In genomic region chr12:52918939-52919338, GRCm38 (mm10) we compare ENCODE assay signal across 9 mouse cellular contexts.
DNase-seq lines count a peak whose midpoint lies in the region; TF ChIP-seq lines count a peak whose summit lies in the region.
"Had no signal": no experiment of that assay in that cellular context is flagged by ENCODE, and none has a peak within 500 bp of the region (broad histone marks: within the 10 kb centered on the region; RNA-seq: fewer than 3 reads in every experiment).

No protein-coding gene starts in this region.

- H3K9ac ChIP-seq in MEL (ENCODE audit: control insufficient read depth, low read depth, low read length, poor library complexity, severe bottlenecking): no peak overlapping the region
- H3K9ac ChIP-seq: embryonic facial prominence, embryonic 13.5 days; liver, embryonic 15.5 days had no signal

- H3K27ac ChIP-seq in MEL (ENCODE audit: control insufficient read depth, low read depth, low read length): no peak overlapping the region
- H3K27ac ChIP-seq: embryonic facial prominence, embryonic 13.5 days; liver, embryonic 15.5 days had no signal

- H3K27me3 ChIP-seq in MEL (ENCODE audit: control insufficient read depth in 1 of 2, insufficient read depth in 2 of 2, low read length in 2 of 2): no peaks in the 10 kb centered on the region
- H3K27me3 ChIP-seq: embryonic facial prominence, embryonic 13.5 days; liver, embryonic 15.5 days had no signal

- H3K79me2 ChIP-seq in MEL (ENCODE audit: control insufficient read depth, insufficient read depth, low read length, poor library complexity): no peaks in the 10 kb centered on the region

- TF ChIP-seq RAD21 in MEL (IDR thresholded peaks at IDR 0.05; ENCODE audit: low read depth, low read length): peak; percentile 83

- TF ChIP-seq POLR2A in MEL (IDR thresholded peaks at IDR 0.05; ENCODE audit: control insufficient read depth in 1 of 2, insufficient read depth in 1 of 2, low read depth in 1 of 2, low read length in 2 of 2, poor library complexity in 1 of 2): no peak

- no peaks in the 10 kb centered on the region for H3K36me3 ChIP-seq in MEL (ENCODE audit: control insufficient read depth in 1 of 2, insufficient read depth in 2 of 2, low read length in 2 of 2)
- H3K36me3 ChIP-seq: embryonic facial prominence, embryonic 13.5 days; liver, embryonic 15.5 days had no signal

- H3K4me1 ChIP-seq in MEL (ENCODE audit: control insufficient read depth in 1 of 2, insufficient read depth in 2 of 2, low read length in 2 of 2): no peaks in the 10 kb centered on the region
- H3K4me1 ChIP-seq: embryonic facial prominence, embryonic 13.5 days; liver, embryonic 15.5 days had no signal

- TF ChIP-seq CTCF in MEL (IDR thresholded peaks at IDR 0.05 in 2 of 3, conservative IDR thresholded peaks at IDR 0.05 in 1 of 3; ENCODE audit: control insufficient read depth in 1 of 3, insufficient read depth in 1 of 3, low read depth in 2 of 3, low read length in 3 of 3, poor library complexity in 1 of 3, severe bottlenecking in 1 of 3): peak; percentile 80

- no peaks in the 10 kb centered on the region for H3K9me3 ChIP-seq in MEL (replicated peaks; ENCODE audit: insufficient read depth, low read length)
- H3K9me3 ChIP-seq: embryonic facial prominence, embryonic 13.5 days; liver, embryonic 15.5 days had no signal

- no peak overlapping the region for H3K4me3 ChIP-seq in MEL (ENCODE audit: control insufficient read depth in 1 of 2, insufficient read depth in 1 of 2, low read depth in 2 of 2, low read length in 2 of 2)
- H3K4me3 ChIP-seq: embryonic facial prominence, embryonic 13.5 days; liver, embryonic 15.5 days had no signal

- DNase-seq in kidney, adult 18-20 months: peak; percentile 30
- no peak for DNase-seq in kidney, adult 11 months
- peak; percentile 8 to 20 for DNase-seq in B cell, adult 2 months
- DNase-seq in MEL (ENCODE audit: low read depth, low spot score): peak; percentile 46
- DNase-seq in fibroblast of lung, adult 2 months (ENCODE audit: low read depth): peak; percentile 9
- DNase-seq in naive thymus-derived CD4-positive, alpha-beta T cell, adult 2 months (ENCODE audit: low read depth): peak; percentile 23
- no peak for DNase-seq in ovary, postnatal 36 days (ENCODE audit: low spot score)

- no peak for TF ChIP-seq EP300 in MEL (IDR thresholded peaks at IDR 0.05; ENCODE audit: low read depth in 1 of 2, low read length in 2 of 2)

TF ChIP-seq in MEL, 35 proteins besides CTCF, POLR2A, EP300 and RAD21:
- TF ChIP-seq TCF12 (IDR thresholded peaks at IDR 0.05; ENCODE audit: low read depth, low read length) (no peak), SMC3 (IDR thresholded peaks at IDR 0.05; ENCODE audit: low read depth, low read length) (peak; percentile 77), MXI1 (IDR thresholded peaks at IDR 0.05; ENCODE audit: low read depth, low read length) (no peak), ZC3H11A (IDR thresholded peaks at IDR 0.05; ENCODE audit: low read depth, low read length) (peak; percentile 60)

Comparison
In these comparisons a context has a peak if more than half of its experiments do, and no peak if none do; other contexts are left out.
1. DNase-seq: peak in kidney, adult 18-20 months (single experiment), B cell, adult 2 months (2 of 2), MEL (single experiment), fibroblast of lung, adult 2 months (single experiment) and naive thymus-derived CD4-positive, alpha-beta T cell, adult 2 months (single experiment); none in kidney, adult 11 months (single experiment) and ovary, postnatal 36 days (single experiment).